Mouse (Mus musculus): ENCODE measurements around the gene Fopnl.

Fopnl gene

GRCm38 (mm10) chr16:14306451-14306850 is 10.8 kb downstream of the Fopnl start:
- DNase-seq, result no peak

- no peak for DNase-seq
Measured at GRCm38 (mm10) chr16:14304791-14305190, 12.4 kb downstream of the Fopnl start.

- no peak for DNase-seq
Measured at GRCm38 (mm10) chr16:14303676-14304075, 13.5 kb downstream of the Fopnl start.

- no peak for DNase-seq
Measured at GRCm38 (mm10) chr16:14303148-14303547, 14.1 kb downstream of the Fopnl start.

GRCm38 (mm10) chr16:14298461-14298860 is 18.7 kb downstream of the Fopnl start:
- no peak for DNase-seq

- DNase-seq, result no peak
Measured at GRCm38 (mm10) chr16:14297746-14298145, 19.5 kb downstream of the Fopnl start.

GRCm38 (mm10) chr16:14297137-14297536 is 20.1 kb downstream of the Fopnl start:
- no peak for DNase-seq

- no peak for DNase-seq
Measured at GRCm38 (mm10) chr16:14296544-14297124, 20.6 kb downstream of the Fopnl start.

GRCm38 (mm10) chr16:14295291-14295690 is 21.9 kb downstream of the Fopnl start:
- DNase-seq, result no peak

GRCm38 (mm10) chr16:14292205-14293199 is 24.7 kb downstream of the Fopnl start:
- DNase-seq, result no peak

- peak; percentile 56 for DNase-seq
Measured at GRCm38 (mm10) chr16:14291223-14291622, 26.0 kb downstream of the Fopnl start, which contains the start of gene Myh11. Myh11 (minus strand) TSS chr16:14291372.

- no peak for DNase-seq
Measured at GRCm38 (mm10) chr16:14272374-14272965, 44.7 kb downstream of the Fopnl start.

GRCm38 (mm10) chr16:14265203-14265920 is 51.8 kb downstream of the Fopnl start:
- no peak for DNase-seq

GRCm38 (mm10) chr16:14264504-14264903 is 52.7 kb downstream of the Fopnl start:
- no peak for DNase-seq

GRCm38 (mm10) chr16:14263241-14263640 is 54.0 kb downstream of the Fopnl start:
- DNase-seq, result no peak

- DNase-seq, result no peak
Measured at GRCm38 (mm10) chr16:14262410-14262809, 54.8 kb downstream of the Fopnl start.

GRCm38 (mm10) chr16:14258856-14259255 is 58.3 kb downstream of the Fopnl start:
- DNase-seq, result no peak

GRCm38 (mm10) chr16:14253586-14253985 is 63.6 kb downstream of the Fopnl start:
- DNase-seq, result no peak

- no peak for DNase-seq
Measured at GRCm38 (mm10) chr16:14252877-14253276, 64.3 kb downstream of the Fopnl start.

- DNase-seq, result no peak
Measured at GRCm38 (mm10) chr16:14249913-14250312, 67.3 kb downstream of the Fopnl start.
